Mouse (Mus musculus): ENCODE results near the gene Maml3. TPM values are rescaled to one million over a fixed set of nuclear protein-coding genes. Genes with fewer than 3 reads are reported as not detected.
A peak's percentile ranks its signal among the peaks of the same experiment; 100 is the strongest.

Maml3 gene
- polyA plus RNA-seq, 1 experiment from 2014 or later = 6.0 TPM

GRCm38 (mm10) chr3:51928188-51928587 lies 176.7 kb downstream of the Maml3 start:
- no peak for DNase-seq (ENCODE audit: low spot score)
- Histone ChIP-seq H3K4me3 (peak overlapping the region; percentile 29; the same call in 1 of the 2 replicates), H3K36me3 (replicated peaks) (peaks cover 4% of the 10 kb centered on the region; the same call in 1 of the 2 replicates), H3K27me3 (replicated peaks; ENCODE audit: low read depth, poor library complexity, severe bottlenecking) (no peaks in the 10 kb centered on the region), H3K27ac (replicated peaks) (no peak overlapping the region), H3K9me3 (peaks cover 4% of the 10 kb centered on the region; the same call in 1 of the 2 replicates), H3K4me1 (peaks cover 45% of the 10 kb centered on the region)
- WGBS = 72% methylated on average over 14 of the region's 14 CpGs

- DNase-seq (ENCODE audit: low spot score) = no peak
- Histone ChIP-seq H3K27ac (replicated peaks) (peak overlapping the region; percentile 72; the same call in 1 of the 2 replicates), H3K4me3 (peak overlapping the region; percentile 29; the same call in 1 of the 2 replicates), H3K27me3 (replicated peaks; ENCODE audit: low read depth, poor library complexity, severe bottlenecking) (no peaks in the 10 kb centered on the region), H3K4me1 (peaks cover 45% of the 10 kb centered on the region), H3K36me3 (replicated peaks) (peaks cover 4% of the 10 kb centered on the region; the same call in 1 of the 2 replicates), H3K9me3 (peaks cover 4% of the 10 kb centered on the region; the same call in 1 of the 2 replicates)
- 59% methylated on average over 7 of the region's 7 CpGs for WGBS
Observed at GRCm38 (mm10) chr3:51927591-51927990, 177.3 kb downstream of the Maml3 start.

DNA sequence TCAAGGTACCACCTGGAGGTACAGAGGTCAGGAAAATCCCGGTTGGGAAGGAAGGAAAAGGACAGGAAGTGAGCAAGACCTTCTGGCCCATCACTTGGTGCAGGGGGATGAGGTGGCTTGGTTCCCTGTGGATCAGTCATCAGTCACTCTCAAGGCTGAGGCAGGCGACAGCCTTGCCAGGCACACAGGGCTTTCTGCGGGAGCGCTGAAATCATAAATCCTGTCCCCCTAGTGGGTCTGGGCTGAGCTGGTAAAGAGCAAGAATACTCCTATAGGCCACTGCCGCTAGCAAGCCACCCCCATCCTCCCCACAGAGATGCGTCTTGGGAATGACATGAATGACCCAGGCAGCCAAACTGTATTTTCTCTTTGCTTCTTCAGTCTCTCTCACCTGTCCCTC lies 177.8 kb downstream of the Maml3 start:
- H3K27ac ChIP-seq (replicated peaks) = peak overlapping the region; percentile 72

DNA sequence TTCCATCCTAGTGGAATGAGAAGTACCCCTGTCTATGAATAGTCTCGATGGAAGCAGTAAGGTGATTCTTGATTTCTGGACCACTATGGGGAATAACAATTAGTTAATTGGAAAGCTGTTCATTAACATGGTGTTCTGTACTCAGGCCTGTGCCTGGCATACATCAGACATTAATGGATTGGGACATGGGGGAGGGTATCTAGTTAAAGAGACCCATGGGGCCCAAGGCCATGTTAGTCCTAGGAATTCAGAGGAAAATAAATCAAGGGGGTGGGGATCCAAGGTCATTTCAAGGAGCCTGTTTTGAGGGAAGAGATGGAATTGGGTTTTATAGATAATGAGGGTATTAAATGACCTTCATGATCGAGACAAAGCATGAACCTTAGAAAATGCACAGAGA lies 179.1 kb downstream of the Maml3 start:
- Histone ChIP-seq H3K9me3 (peaks cover 4% of the 10 kb centered on the region; the same call in 1 of the 2 replicates), H3K36me3 (replicated peaks) (peaks cover 7% of the 10 kb centered on the region; the same call in 1 of the 2 replicates), H3K4me1 (peaks cover 45% of the 10 kb centered on the region), H3K27me3 (replicated peaks; ENCODE audit: low read depth, poor library complexity, severe bottlenecking) (no peaks in the 10 kb centered on the region), H3K27ac (replicated peaks) (no peak overlapping the region), H3K4me3 (no peak overlapping the region)
- DNase-seq (ENCODE audit: low spot score) = no peak
- WGBS = 82% methylated on average over 2 of the region's 2 CpGs

More for the DNA sequence above, 177.8 kb downstream of the Maml3 start:
- Histone ChIP-seq H3K27me3 (replicated peaks; ENCODE audit: low read depth, poor library complexity, severe bottlenecking) (no peaks in the 10 kb centered on the region), H3K9me3 (peaks cover 4% of the 10 kb centered on the region; the same call in 1 of the 2 replicates), H3K36me3 (replicated peaks) (peaks cover 4% of the 10 kb centered on the region; the same call in 1 of the 2 replicates), H3K4me3 (no peak overlapping the region), H3K4me1 (peaks cover 45% of the 10 kb centered on the region)
- WGBS = 67% methylated on average over 6 of the region's 6 CpGs
- DNase-seq (ENCODE audit: low spot score) = no peak

GRCm38 (mm10) chr3:51924636-51925035 lies 180.2 kb downstream of the Maml3 start:
- 84% methylated on average over 5 of the region's 5 CpGs for WGBS
- Histone ChIP-seq H3K4me3 (no peak overlapping the region), H3K27ac (replicated peaks) (no peak overlapping the region), H3K27me3 (replicated peaks; ENCODE audit: low read depth, poor library complexity, severe bottlenecking) (no peaks in the 10 kb centered on the region), H3K4me1 (peaks cover 45% of the 10 kb centered on the region), H3K9me3 (peaks cover 10% of the 10 kb centered on the region; the same call in 1 of the 2 replicates), H3K36me3 (replicated peaks) (peaks cover 13% of the 10 kb centered on the region; the same call in 1 of the 2 replicates)
- no peak for DNase-seq (ENCODE audit: low spot score)

- Histone ChIP-seq H3K27me3 (replicated peaks; ENCODE audit: low read depth, poor library complexity, severe bottlenecking) (no peaks in the 10 kb centered on the region), H3K36me3 (replicated peaks) (peaks cover 11% of the 10 kb centered on the region; the same call in 1 of the 2 replicates), H3K4me3 (no peak overlapping the region), H3K9me3 (peaks cover 7% of the 10 kb centered on the region; the same call in 1 of the 2 replicates), H3K27ac (replicated peaks) (no peak overlapping the region), H3K4me1 (peaks cover 45% of the 10 kb centered on the region)
- 91% methylated on average over 6 of the region's 6 CpGs for WGBS
- no peak for DNase-seq (ENCODE audit: low spot score)
Observed at GRCm38 (mm10) chr3:51923800-51924199, 181.1 kb downstream of the Maml3 start.

GRCm38 (mm10) chr3:51916902-51917301 lies 188.0 kb downstream of the Maml3 start:
- Histone ChIP-seq H3K4me1 (peaks cover 37% of the 10 kb centered on the region), H3K27me3 (replicated peaks; ENCODE audit: low read depth, poor library complexity, severe bottlenecking) (no peaks in the 10 kb centered on the region), H3K36me3 (replicated peaks) (peaks cover 11% of the 10 kb centered on the region; the same call in 1 of the 2 replicates), H3K4me3 (no peak overlapping the region), H3K27ac (replicated peaks) (no peak overlapping the region), H3K9me3 (peaks cover 7% of the 10 kb centered on the region; the same call in 1 of the 2 replicates)
- no peak for DNase-seq (ENCODE audit: low spot score)
- 93% methylated on average over 4 of the region's 4 CpGs for WGBS

GRCm38 (mm10) chr3:51916060-51916870 lies 188.6 kb downstream of the Maml3 start:
- peaks cover 39% of the 10 kb centered on the region for H3K4me1 ChIP-seq
- WGBS = 42% methylated on average over 10 of the region's 10 CpGs
- no peak overlapping the region for H3K4me3 ChIP-seq
- peaks cover 7% of the 10 kb centered on the region; the same call in 1 of the 2 replicates for H3K36me3 ChIP-seq (replicated peaks)
- peak; percentile 33 for DNase-seq (ENCODE audit: low spot score)
- H3K9me3 ChIP-seq = peaks cover 7% of the 10 kb centered on the region; the same call in 1 of the 2 replicates
- no peaks in the 10 kb centered on the region for H3K27me3 ChIP-seq (replicated peaks; ENCODE audit: low read depth, poor library complexity, severe bottlenecking)
- H3K27ac ChIP-seq (replicated peaks) = peak overlapping the region; percentile 7; the same call in 1 of the 2 replicates

DNA sequence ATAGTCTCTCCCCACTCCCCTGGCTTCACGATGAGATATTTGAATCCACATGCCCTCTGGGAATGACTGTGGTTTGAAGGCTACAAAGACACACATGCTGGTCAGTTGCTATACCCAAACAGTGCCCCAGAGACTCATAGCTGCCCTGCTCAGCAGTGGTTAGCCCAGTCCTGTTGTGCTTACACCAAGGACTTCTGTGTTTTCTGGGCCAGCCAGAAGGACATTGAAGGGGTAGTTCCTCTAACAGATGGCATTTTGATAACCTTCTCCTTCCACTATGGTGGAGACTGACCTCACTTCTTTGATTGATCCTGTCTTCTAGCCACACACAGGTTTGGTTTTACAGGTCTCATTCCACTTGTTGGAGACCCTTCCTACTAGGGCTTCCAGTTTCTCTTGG lies 189.5 kb downstream of the Maml3 start:
- 87% methylated on average over 1 of the region's 1 CpGs for WGBS
- DNase-seq (ENCODE audit: low spot score) = no peak
- H3K27ac ChIP-seq (replicated peaks) = peak overlapping the region; percentile 7; the same call in 1 of the 2 replicates
- peaks cover 6% of the 10 kb centered on the region; the same call in 1 of the 2 replicates for H3K9me3 ChIP-seq
- H3K27me3 ChIP-seq (replicated peaks; ENCODE audit: low read depth, poor library complexity, severe bottlenecking) = no peaks in the 10 kb centered on the region
- H3K36me3 ChIP-seq (replicated peaks) = peaks cover 6% of the 10 kb centered on the region; the same call in 1 of the 2 replicates
- H3K4me1 ChIP-seq = peaks cover 43% of the 10 kb centered on the region
- H3K4me3 ChIP-seq = no peak overlapping the region

DNA sequence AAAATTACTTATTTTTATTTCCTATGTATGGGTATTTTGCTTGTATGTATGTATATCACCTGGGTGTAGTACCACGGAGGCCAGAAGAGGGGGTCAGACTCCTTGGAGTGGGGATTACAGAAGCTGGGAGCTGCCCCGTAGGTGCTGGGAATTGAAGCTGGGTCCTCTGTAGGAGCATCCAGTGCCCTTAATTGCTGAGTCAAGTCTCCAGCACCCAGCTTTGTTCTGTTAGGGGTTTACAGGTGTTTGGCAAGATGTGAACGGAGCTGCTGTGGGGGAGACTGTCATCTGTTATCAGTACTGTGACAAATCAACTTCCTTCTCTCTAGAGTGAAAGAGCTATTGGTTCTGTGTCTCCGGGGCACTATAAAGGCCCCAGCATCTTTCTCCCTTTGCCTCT lies 190.0 kb downstream of the Maml3 start:
- Histone ChIP-seq H3K9me3 (0 out of 2 replicates have a peak, but pooled peaks cover under 1% of the 10 kb centered on the region), H3K4me1 (peaks cover 43% of the 10 kb centered on the region), H3K4me3 (no peak overlapping the region), H3K27me3 (replicated peaks; ENCODE audit: low read depth, poor library complexity, severe bottlenecking) (no peaks in the 10 kb centered on the region), H3K36me3 (replicated peaks) (0 out of 2 replicates have a peak, but pooled peaks cover 1% of the 10 kb centered on the region), H3K27ac (replicated peaks) (no peak overlapping the region)
- DNase-seq (ENCODE audit: low spot score) = no peak
- WGBS = 85% methylated on average over 4 of the region's 4 CpGs

DNA sequence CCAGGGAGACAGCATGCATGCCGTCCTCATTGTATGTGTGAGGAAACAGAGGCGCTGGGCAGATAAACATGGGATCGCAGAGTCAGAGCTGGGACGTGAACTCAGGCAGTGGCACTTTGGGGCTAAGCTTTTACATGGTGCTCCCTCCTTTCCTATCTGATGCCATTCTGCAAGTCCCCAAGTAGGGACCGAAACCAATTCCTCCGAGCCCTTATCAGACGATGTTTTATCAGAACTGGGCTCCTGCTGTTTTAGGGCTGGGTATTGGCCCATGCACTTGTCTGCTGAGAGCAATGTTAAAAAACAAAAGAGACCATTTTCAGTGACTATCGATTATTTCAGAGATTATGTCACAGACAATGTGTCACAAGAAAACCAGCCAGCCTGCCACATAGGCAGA lies 191.4 kb downstream of the Maml3 start:
- Histone ChIP-seq H3K36me3 (replicated peaks) (no peaks in the 10 kb centered on the region), H3K9me3 (no peaks in the 10 kb centered on the region), H3K4me3 (no peak overlapping the region), H3K4me1 (peaks cover 55% of the 10 kb centered on the region), H3K27ac (replicated peaks) (no peak overlapping the region), H3K27me3 (replicated peaks; ENCODE audit: low read depth, poor library complexity, severe bottlenecking) (no peaks in the 10 kb centered on the region)
- DNase-seq (ENCODE audit: low spot score) = no peak
- WGBS = 91% methylated on average over 8 of the region's 8 CpGs

DNA sequence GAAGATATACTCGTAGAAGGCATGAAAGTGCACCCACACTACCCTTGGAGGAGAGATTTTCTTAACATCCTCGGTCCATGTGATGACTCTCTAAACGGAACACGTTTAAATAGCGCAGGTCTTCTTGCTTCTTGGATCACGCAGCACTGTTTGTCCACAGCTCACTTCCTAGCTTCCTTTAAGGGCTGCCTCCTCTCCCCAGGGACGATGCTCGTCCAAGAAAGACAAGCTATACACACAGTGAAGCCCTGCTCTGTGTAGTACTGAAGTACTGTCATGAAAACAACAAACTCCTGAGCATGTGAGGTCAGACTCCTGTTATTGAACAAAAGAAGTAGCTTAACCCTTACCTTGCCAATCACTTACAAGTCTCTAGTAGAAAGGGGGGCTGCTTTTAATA lies 192.7 kb downstream of the Maml3 start:
- Histone ChIP-seq H3K4me1 (peaks cover 63% of the 10 kb centered on the region), H3K27me3 (replicated peaks; ENCODE audit: low read depth, poor library complexity, severe bottlenecking) (no peaks in the 10 kb centered on the region), H3K4me3 (no peak overlapping the region), H3K27ac (replicated peaks) (peak overlapping the region; percentile 51; the same call in 1 of the 2 replicates), H3K36me3 (replicated peaks) (no peaks in the 10 kb centered on the region), H3K9me3 (no peaks in the 10 kb centered on the region)
- WGBS = 59% methylated on average over 8 of the region's 8 CpGs
- DNase-seq (ENCODE audit: low spot score) = no peak

Measured in embryonic facial prominence, embryonic 10.5 days (tissue).